Mouse (Mus musculus): Measurements from ENCODE around the gene Hist1h2br. TPM values are rescaled to one million over a fixed set of nuclear protein-coding genes. Genes with fewer than 3 reads are reported as not detected.

Gene Hist1h2br
- polyA plus RNA-seq, 1 experiment, result 1.3 TPM

DNA sequence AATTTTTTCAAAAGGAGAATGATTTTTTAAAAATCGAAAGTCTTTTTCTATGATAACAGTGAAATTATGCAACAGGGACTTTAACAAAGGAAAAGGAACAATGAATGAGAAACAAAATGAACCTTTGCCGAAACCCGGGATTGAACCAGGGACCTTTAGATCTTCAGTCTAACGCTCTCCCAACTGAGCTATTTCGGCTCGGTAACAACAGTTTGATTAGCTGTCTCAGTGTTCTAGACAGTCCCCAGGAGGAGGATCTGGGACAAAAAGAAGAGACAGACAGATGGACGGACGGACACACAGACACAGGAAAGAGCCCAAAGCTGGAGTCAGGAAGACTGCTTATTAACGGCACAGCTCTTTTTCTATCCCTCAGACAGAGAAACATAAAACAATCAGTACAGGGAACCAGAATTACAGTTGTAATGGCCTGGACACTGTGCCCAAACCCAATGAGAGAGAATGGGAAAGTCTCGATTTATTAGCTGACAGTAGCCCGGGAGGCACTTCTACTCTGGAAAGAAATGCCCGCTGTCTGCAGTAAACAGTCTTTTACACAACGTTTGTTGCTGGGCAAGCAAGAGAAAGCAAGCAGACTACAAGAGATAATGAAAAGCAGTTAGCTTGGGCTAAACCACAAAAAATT lies 49.3 kb downstream of the Hist1h2br start:
- no peak overlapping the region for H3K4me3 ChIP-seq (ENCODE audit: insufficient read depth, low read depth, low read length)
- no peak overlapping the region for H3K27ac ChIP-seq (ENCODE audit: insufficient read depth, low read depth, low read length)
- no peaks in the 10 kb centered on the region for H3K4me1 ChIP-seq (ENCODE audit: control insufficient read depth, insufficient read depth, low read length)
- DNase-seq, result peak; percentile 10
- 17% methylated on average over 13 of the region's 13 CpGs for WGBS
- no peaks in the 10 kb centered on the region for H3K27me3 ChIP-seq (replicated peaks; ENCODE audit: control insufficient read depth, insufficient read depth, low read length)
- no peaks in the 10 kb centered on the region for H3K36me3 ChIP-seq (ENCODE audit: control insufficient read depth, insufficient read depth, low read length)
- no peak for TF ChIP-seq CTCF (conservative IDR thresholded peaks at IDR 0.05; ENCODE audit: insufficient read depth, insufficient read length, low read depth, low read length)
- TF ChIP-seq POLR2A (IDR thresholded peaks at IDR 0.05; ENCODE audit: low read depth, low read length), result no peak

DNA sequence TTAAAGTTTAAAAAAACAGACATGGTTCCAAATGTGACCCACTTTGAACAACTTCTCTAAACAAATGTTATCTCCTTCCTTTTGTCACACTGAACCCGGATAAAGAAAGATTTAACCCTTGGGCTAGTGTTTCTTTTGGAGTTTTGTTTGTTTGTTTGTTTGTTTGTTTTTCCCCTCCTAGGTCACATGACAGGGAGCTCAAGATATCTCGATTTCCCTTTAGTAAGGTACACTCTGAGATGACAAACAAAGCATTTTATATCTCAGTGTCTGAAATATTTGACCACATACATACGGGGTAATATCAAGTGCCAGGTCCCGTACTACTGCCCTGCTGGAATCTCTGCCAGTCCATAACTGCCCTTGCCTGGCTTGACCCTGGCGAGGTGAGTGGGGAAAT lies 49.9 kb downstream of the Hist1h2br start:
- 62% methylated on average over 5 of the region's 5 CpGs for WGBS
- no peak overlapping the region for H3K4me3 ChIP-seq (ENCODE audit: insufficient read depth, low read depth, low read length)

DNA sequence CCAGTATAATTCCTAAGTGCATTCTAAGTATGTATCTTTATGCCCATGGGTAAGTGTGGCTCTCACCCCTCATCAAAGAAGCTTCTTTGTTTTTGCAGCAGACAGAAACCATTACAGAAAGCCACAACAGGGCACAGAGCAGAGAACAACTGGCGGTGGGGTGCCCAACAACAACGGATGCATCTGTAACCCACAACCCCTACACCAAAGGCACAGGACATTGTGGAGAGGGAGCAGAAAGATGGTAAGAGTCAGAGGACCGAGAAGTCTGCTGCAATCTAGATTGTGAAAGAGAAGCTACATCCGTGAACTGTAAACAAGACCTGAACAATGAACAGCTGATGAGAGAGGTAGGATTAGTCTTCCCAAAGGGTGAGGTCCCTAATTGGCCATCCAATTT lies 51.0 kb downstream of the Hist1h2br start:
- no peak for DNase-seq
- no peaks in the 10 kb centered on the region for H3K36me3 ChIP-seq (ENCODE audit: control insufficient read depth, insufficient read depth, low read length)
- no peak for TF ChIP-seq POLR2A (IDR thresholded peaks at IDR 0.05; ENCODE audit: low read depth, low read length)
- TF ChIP-seq CTCF (conservative IDR thresholded peaks at IDR 0.05; ENCODE audit: insufficient read depth, insufficient read length, low read depth, low read length), result no peak
- H3K4me3 ChIP-seq (ENCODE audit: insufficient read depth, low read depth, low read length), result no peak overlapping the region
- WGBS, result 88% methylated on average over 4 of the region's 4 CpGs
- no peaks in the 10 kb centered on the region for H3K27me3 ChIP-seq (replicated peaks; ENCODE audit: control insufficient read depth, insufficient read depth, low read length)
- no peaks in the 10 kb centered on the region for H3K4me1 ChIP-seq (ENCODE audit: control insufficient read depth, insufficient read depth, low read length)
- no peak overlapping the region for H3K27ac ChIP-seq (ENCODE audit: insufficient read depth, low read depth, low read length)

More for the DNA sequence above, 49.9 kb downstream of the Hist1h2br start:
- no peak for DNase-seq
- no peaks in the 10 kb centered on the region for H3K36me3 ChIP-seq (ENCODE audit: control insufficient read depth, insufficient read depth, low read length)
- no peaks in the 10 kb centered on the region for H3K27me3 ChIP-seq (replicated peaks; ENCODE audit: control insufficient read depth, insufficient read depth, low read length)
- no peak overlapping the region for H3K27ac ChIP-seq (ENCODE audit: insufficient read depth, low read depth, low read length)
- TF ChIP-seq CTCF (conservative IDR thresholded peaks at IDR 0.05; ENCODE audit: insufficient read depth, insufficient read length, low read depth, low read length) (no peak), POLR2A (IDR thresholded peaks at IDR 0.05; ENCODE audit: low read depth, low read length) (no peak)
- no peaks in the 10 kb centered on the region for H3K4me1 ChIP-seq (ENCODE audit: control insufficient read depth, insufficient read depth, low read length)

Other genes with a start within 250 kb of the Hist1h2br start
- not detected in 2 replicates for gene Olfr1362, start 219.7 kb upstream of the Hist1h2br start, polyA plus RNA-seq (2012; rRNA removed)
- gene Olfr11, start 191.2 kb upstream of the Hist1h2br start, polyA plus RNA-seq (2012; rRNA removed), result not detected in 2 replicates
- not detected in 2 replicates for gene Olfr1361, start 170.4 kb upstream of the Hist1h2br start, polyA plus RNA-seq (2012; rRNA removed)
- not detected in 2 replicates for gene Olfr1360, start 156.3 kb upstream of the Hist1h2br start, polyA plus RNA-seq (2012; rRNA removed)
- gene Olfr1359, start 135.6 kb upstream of the Hist1h2br start, polyA plus RNA-seq (2012; rRNA removed), result not detected in 2 replicates
- 1.0 TPM in 1 of 2 replicates, not detected in the other for gene Hist1h2bl, start 117.6 kb upstream of the Hist1h2br start, polyA plus RNA-seq (2012; rRNA removed)
- gene Hist1h2ai, start 117.3 kb upstream of the Hist1h2br start, polyA plus RNA-seq (2012; rRNA removed), result 0.49 and 1.2 TPM in 2 replicates
- 1.1 and 2.2 TPM in 2 replicates for gene Hist1h3h, start 116.1 kb upstream of the Hist1h2br start, polyA plus RNA-seq (2012; rRNA removed)
- gene Hist1h2bm, start 111.7 kb upstream of the Hist1h2br start, polyA plus RNA-seq (2012; rRNA removed), result 0.24 and 0.38 TPM in 2 replicates
- gene Hist1h4j, start 98.7 kb upstream of the Hist1h2br start, polyA plus RNA-seq (2012; rRNA removed), result 0.75 and 1.1 TPM in 2 replicates
- 2.6 and 6.8 TPM in 2 replicates for gene Hist1h4k, start 83.2 kb upstream of the Hist1h2br start, polyA plus RNA-seq (2012; rRNA removed)
- gene Hist1h2ak, start 79.9 kb upstream of the Hist1h2br start, polyA plus RNA-seq (2012; rRNA removed), result 0.72 and 0.77 TPM in 2 replicates
- not detected in 2 replicates for gene Hist1h2bn, start 79.6 kb upstream of the Hist1h2br start, polyA plus RNA-seq (2012; rRNA removed)
- gene Hist1h1b, start 53.1 kb upstream of the Hist1h2br start, polyA plus RNA-seq (2012; rRNA removed), result 0.14 TPM in 1 of 2 replicates, not detected in the other
- gene Hist1h3i, start 50.4 kb upstream of the Hist1h2br start, polyA plus RNA-seq (2012; rRNA removed), result 1.1 and 3.3 TPM in 2 replicates
- 0.33 TPM in 1 of 2 replicates, not detected in the other for gene Hist1h2an, start 46.5 kb upstream of the Hist1h2br start, polyA plus RNA-seq (2012; rRNA removed)
- gene Hist1h2bp, start 46.3 kb upstream of the Hist1h2br start, polyA plus RNA-seq (2012; rRNA removed), result 0.43 TPM in 1 of 2 replicates, not detected in the other
- gene Hist1h2bq, start 23.5 kb upstream of the Hist1h2br start, polyA plus RNA-seq (2012; rRNA removed), result 1.4 and 2.7 TPM in 2 replicates
- not detected in 2 replicates for gene Hist1h2ao, start 23.3 kb upstream of the Hist1h2br start, polyA plus RNA-seq (2012; rRNA removed)
- gene Hist1h4m, start 22.0 kb upstream of the Hist1h2br start, polyA plus RNA-seq (2012; rRNA removed), result not detected in 2 replicates
- gene Hist1h4n, start 1.5 kb upstream of the Hist1h2br start, polyA plus RNA-seq (2012; rRNA removed), result 3.6 and 5.2 TPM in 2 replicates
- gene Hist1h2ap, start 236 bp upstream of the Hist1h2br start, polyA plus RNA-seq (2012; rRNA removed), result 7.6 and 8.6 TPM in 2 replicates
- gene Zfp184, start 111.4 kb downstream of the Hist1h2br start, polyA plus RNA-seq (2012; rRNA removed), result 0.39 and 0.44 TPM in 2 replicates
- 0.04 and 0.06 TPM in 2 replicates for gene Pom121l2, start 147.5 kb downstream of the Hist1h2br start, polyA plus RNA-seq (2012; rRNA removed)
- gene Prss16, start 176.0 kb downstream of the Hist1h2br start, polyA plus RNA-seq (2012; rRNA removed), result 0.22 TPM in 1 of 2 replicates, not detected in the other
- 0.95 and 3.4 TPM in 2 replicates for gene Hist1h2ah, start 201.8 kb downstream of the Hist1h2br start, polyA plus RNA-seq (2012; rRNA removed)
- 4.2 and 6.0 TPM in 2 replicates for gene Hist1h2bk, start 202.1 kb downstream of the Hist1h2br start, polyA plus RNA-seq (2012; rRNA removed)
- 10.5 and 12.5 TPM in 2 replicates for gene Hist1h4i, start 207.6 kb downstream of the Hist1h2br start, polyA plus RNA-seq (2012; rRNA removed)
- 0.76 TPM in 1 of 2 replicates, not detected in the other for gene Hist1h2ag, start 209.2 kb downstream of the Hist1h2br start, polyA plus RNA-seq (2012; rRNA removed)
- 0.92 and 1.0 TPM in 2 replicates for gene Hist1h2bj, start 209.5 kb downstream of the Hist1h2br start, polyA plus RNA-seq (2012; rRNA removed)

Measured in kidney, adult 2 months (tissue).